Mouse (Mus musculus) Patski (cell line): ENCODE data around the gene Cpsf6. TPM values are rescaled to one million over a fixed set of nuclear protein-coding genes. Genes with fewer than 3 reads are reported as not detected.

Experiments
- ATAC-seq: fragments of 100-300 bp; one replicate; pipeline ENCODE4 v1.8.0; 2021
- CTCF ChIA-PET: fragments of 350-600 bp; sonication (Branson Sonifier 250); formaldehyde crosslinking; loops from one replicate; lab custom pipeline; 2022; ENCODE audit warnings: inconsistent platforms; lab: Charles Lee
- POLR2A ChIA-PET: fragments of 350-600 bp; sonication (Branson Sonifier 250); formaldehyde crosslinking; loops from one replicate; lab custom pipeline; 2022; ENCODE audit warnings: antibody characterized with exemption, inconsistent platforms; lab: Charles Lee
- DNase-seq: peaks from one replicate; pipeline ENCODE4 v3.0.0-alpha.2; 2011; ENCODE audit warnings: low read depth, low spot score
- H3K27me3 ChIP-seq: fragments of 371-371 bp; one replicate; pipeline ENCODE4 v1.5.1; 2021
- CTCF ChIP-seq: fragments of 100-300 bp; IDR thresholded peaks from one replicate; pipeline ENCODE4 v1.5.1; 2021
- in situ Hi-C: fragments of 300-500 bp; cut with MboI; formaldehyde crosslinking; loops from 3 replicates; pipeline ENCODE4 v1.11.1; 2018; ENCODE audit warnings: low pct_unique_long_range_greater_than_20kb, mixed read lengths
- polyA plus RNA-seq: library from polyadenylated mRNA; unstranded; gene quantifications from one replicate; pipeline ENCODE4 v1.2.3, GENCODE M21; 2021

The Cpsf6 gene
- polyA plus RNA-seq, 1 experiment from 2014 or later: 75.0 TPM

DNA sequence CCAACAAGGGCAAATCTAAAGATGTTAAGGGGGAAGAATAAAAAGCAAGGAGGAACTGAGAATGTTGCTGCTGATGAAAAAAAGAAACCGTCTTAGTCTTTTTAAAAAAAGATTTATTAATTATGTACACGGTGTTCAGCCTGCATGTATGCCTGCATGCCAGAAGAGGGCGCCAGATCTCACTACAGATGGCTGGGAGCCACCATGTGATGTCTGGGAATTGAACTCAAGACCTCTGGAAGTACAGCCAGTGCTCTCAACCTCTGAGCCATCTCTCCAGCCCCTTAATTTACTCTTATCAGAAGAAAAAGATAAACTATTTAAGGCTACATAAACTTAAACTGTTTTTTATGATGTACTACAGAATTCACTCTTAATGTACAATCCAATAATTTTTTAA lies 16.7 kb downstream of the Cpsf6 start:
- ChIA-PET POLR2A (no interaction called here), CTCF (no interaction called here)
- no peaks in the 10 kb centered on the region for H3K27me3 ChIP-seq
- no peak for DNase-seq
- TF ChIP-seq CTCF: peak; percentile 86
- in situ Hi-C loops: no loop called here
- ATAC-seq: no peak

DNA sequence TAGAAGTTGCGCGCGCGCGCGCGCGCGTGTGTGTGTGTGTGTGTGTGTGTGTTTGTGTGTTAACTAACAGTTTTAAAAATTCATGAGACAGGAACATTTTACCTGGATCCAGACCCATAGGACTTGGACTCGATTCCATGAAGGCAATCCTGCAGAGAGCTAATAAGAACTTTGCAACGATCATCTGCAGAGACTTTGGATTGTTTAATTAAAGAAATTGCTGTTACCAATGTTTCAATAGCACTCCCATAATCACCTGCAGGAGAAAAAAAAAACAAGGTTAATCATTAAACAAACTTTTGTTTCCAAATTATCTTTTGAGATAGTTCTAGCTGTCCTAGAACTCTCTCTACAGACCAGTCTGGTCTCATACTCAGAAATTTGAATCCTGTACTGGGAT lies 20.9 kb downstream of the Cpsf6 start:
- in situ Hi-C loops: no loop called here
- no peaks in the 10 kb centered on the region for H3K27me3 ChIP-seq
- POLR2A ChIA-PET: interaction anchor here (0.6 kb wide), 1 partner anchor 35 kb away, joined by 3 read pairs; no protein-coding TSS in a partner anchor
- DNase-seq: no peak
- ATAC-seq: no peak
- no peak for TF ChIP-seq CTCF
- CTCF ChIA-PET: interaction anchor here (1.0 kb wide), 1 partner anchor 11 kb away, joined by 3 read pairs; no protein-coding TSS in a partner anchor

DNA sequence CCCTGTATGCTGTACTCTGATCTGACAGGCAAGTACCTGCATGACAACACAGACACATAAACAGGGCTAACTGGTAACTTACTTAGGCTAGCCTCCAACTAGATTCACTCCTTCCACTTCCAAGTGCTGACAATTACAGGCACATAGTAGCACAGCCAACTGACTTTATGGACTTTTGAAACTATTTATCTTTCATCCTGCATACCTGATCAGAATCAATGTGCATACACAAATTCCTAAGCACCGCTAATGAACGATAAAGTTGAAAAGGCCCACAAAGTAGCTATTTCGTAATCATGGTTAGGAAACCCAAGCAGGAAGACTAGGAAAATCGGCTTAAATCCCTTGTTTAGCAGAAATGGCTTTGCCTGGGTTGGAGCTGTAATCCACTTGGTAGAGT lies 36.8 kb downstream of the Cpsf6 start:
- CTCF ChIA-PET: interaction anchor here (1.3 kb wide), 1 partner anchor 11 kb away, joined by 3 read pairs; no protein-coding TSS in a partner anchor
- H3K27me3 ChIP-seq: no peaks in the 10 kb centered on the region
- in situ Hi-C loops: loop anchor here (25.0 kb wide), 1 partner anchor 281 kb away; the partner anchor contains the start of gene Cct2
- ATAC-seq (no peak), DNase-seq (no peak)
- POLR2A ChIA-PET: no interaction called here
- TF ChIP-seq CTCF: no peak

DNA sequence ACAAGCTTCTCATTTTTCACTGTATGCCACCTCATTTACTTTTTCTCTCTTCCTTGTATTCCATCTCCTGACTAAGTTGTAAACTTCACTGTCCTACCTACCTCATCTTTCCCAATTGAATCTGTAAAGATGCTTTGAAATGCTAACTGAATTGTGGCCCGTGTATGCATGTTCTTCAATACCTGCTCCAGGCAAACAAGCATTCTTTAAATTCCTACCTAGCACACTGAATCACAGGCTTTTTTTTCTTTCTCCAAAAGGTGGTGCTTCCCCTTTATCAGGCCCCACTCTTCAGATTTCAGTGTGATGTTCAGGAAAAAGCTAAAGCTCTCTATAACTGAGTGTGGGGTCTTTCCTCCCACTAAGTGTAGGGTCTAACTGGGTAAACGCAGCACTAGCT lies 37.4 kb downstream of the Cpsf6 start:
- ChIA-PET POLR2A (no interaction called here), CTCF (interaction anchor here (1.3 kb wide), 1 partner anchor 11 kb away, joined by 3 read pairs; no protein-coding TSS in a partner anchor)
- no peak for ATAC-seq
- no peak for DNase-seq
- no peak for TF ChIP-seq CTCF
- no peaks in the 10 kb centered on the region for H3K27me3 ChIP-seq
- in situ Hi-C loops: loop anchor here (25.0 kb wide), 1 partner anchor 280 kb away; the partner anchor contains the start of gene Cct2

DNA sequence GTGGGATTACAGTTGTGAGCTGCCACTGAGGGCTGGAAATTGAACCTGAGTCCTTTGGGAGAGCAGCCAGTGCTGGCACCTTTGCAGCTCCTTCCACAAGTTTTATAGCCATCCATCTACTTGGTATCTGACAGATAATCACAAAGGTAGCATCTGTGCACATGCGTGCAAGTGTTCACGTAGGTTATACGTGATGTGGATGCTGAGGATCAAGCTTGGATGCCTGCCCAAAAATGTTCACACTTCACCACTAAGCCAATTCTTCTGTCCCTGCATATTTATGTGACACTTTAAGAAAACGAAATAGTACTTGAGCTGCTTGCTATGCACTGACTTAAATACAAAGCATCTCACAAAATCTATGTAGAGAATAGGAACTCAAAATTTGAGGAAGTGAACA lies 38.8 kb downstream of the Cpsf6 start:
- in situ Hi-C loops: loop anchor here (25.0 kb wide), 1 partner anchor 279 kb away; the partner anchor contains the start of gene Cct2
- POLR2A ChIA-PET: interaction anchor here (0.7 to 1.0 kb wide), 2 partner anchors 8 to 94 kb away, joined by 3 to 4 read pairs; no protein-coding TSS in a partner anchor
- ATAC-seq: no peak
- CTCF ChIA-PET: interaction anchor here (1.2 to 2.3 kb wide), 2 partner anchors 11 to 94 kb away, joined by 3 to 10 read pairs; no protein-coding TSS in a partner anchor
- no peak for TF ChIP-seq CTCF
- DNase-seq: no peak
- no peaks in the 10 kb centered on the region for H3K27me3 ChIP-seq

DNA sequence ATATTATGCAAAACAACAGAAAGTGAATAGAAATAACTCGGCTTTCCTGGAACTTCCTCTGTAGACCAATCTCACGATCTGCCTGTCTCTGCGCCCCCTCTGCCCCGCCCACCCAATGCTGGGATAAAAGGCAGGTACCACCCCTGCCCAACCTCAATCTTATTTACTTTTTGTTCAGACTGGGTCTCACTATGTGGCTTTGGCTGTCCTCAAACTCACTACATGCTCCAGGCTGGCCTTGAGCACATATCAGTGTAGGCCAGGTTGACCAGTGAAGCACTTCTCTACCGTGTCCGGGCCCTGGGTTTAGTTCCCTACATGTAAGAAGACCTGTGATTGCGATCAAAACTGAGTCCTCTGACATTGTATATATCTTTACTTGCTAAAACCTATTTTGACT lies 40.6 kb downstream of the Cpsf6 start:
- ChIA-PET CTCF (no interaction called here), POLR2A (interaction anchor here (0.6 kb wide), 1 partner anchor 143 kb away, joined by 3 read pairs; no protein-coding TSS in a partner anchor)
- no peak for TF ChIP-seq CTCF
- no peaks in the 10 kb centered on the region for H3K27me3 ChIP-seq
- no peak for ATAC-seq
- in situ Hi-C loops: loop anchor here (25.0 kb wide), 1 partner anchor 277 kb away; the partner anchor contains the start of gene Cct2
- no peak for DNase-seq

DNA sequence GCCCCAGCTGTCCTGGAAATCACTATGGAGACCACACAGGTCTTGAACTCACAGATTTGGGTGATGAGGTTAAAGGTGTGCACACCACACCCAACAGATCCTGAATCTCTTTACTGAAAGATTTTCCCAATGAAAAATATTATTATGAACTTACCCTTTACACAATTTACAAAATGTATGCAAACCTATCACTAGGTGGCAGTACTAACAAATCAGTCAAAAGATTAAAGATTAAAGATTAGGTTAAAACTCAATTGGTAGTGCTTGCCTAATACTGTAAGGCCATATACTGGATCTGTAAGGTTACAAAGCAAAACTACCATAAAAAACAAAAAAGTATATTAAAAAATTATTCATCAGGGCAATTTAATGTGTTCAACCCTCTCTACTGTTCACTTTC lies 41.9 kb downstream of the Cpsf6 start:
- no peaks in the 10 kb centered on the region for H3K27me3 ChIP-seq
- in situ Hi-C loops: loop anchor here (25.0 kb wide), 1 partner anchor 276 kb away; the partner anchor contains the start of gene Cct2
- ChIA-PET POLR2A (no interaction called here), CTCF (no interaction called here)
- DNase-seq (no peak), ATAC-seq (no peak)
- TF ChIP-seq CTCF: peak; percentile 27

DNA sequence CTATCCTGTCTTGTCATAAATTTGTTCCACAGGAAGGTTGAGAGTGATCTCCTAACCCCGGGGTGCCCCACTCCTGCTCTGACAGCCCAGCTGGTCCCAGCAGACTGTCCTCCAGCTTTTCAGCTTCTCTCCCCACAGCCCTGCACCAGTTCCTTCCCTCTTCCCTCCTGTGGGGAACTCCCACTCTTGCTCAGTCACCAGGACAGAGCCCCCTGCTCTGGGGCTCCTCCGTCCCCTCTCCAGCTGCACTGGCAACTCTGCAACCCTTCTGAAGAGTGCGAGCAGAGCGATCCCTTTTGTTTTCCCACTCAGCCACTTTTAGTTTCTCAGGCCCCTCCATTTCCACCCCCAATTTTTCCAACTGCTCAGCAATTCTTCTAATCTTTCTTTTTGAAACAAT lies 44.2 kb downstream of the Cpsf6 start:
- DNase-seq (no peak), ATAC-seq (no peak)
- TF ChIP-seq CTCF: no peak
- H3K27me3 ChIP-seq: no peaks in the 10 kb centered on the region
- CTCF ChIA-PET: interaction anchor here (1.3 to 2.0 kb wide), 2 partner anchors 13 to 17 kb away, joined by 3 to 9 read pairs; no protein-coding TSS in a partner anchor
- in situ Hi-C loops: loop anchor here (25.0 kb wide), 1 partner anchor 273 kb away; the partner anchor contains the start of gene Cct2
- POLR2A ChIA-PET: interaction anchor here (0.7 kb wide), 2 partner anchors 95 to 472 kb away, joined by 3 to 5 read pairs; no protein-coding TSS in a partner anchor

DNA sequence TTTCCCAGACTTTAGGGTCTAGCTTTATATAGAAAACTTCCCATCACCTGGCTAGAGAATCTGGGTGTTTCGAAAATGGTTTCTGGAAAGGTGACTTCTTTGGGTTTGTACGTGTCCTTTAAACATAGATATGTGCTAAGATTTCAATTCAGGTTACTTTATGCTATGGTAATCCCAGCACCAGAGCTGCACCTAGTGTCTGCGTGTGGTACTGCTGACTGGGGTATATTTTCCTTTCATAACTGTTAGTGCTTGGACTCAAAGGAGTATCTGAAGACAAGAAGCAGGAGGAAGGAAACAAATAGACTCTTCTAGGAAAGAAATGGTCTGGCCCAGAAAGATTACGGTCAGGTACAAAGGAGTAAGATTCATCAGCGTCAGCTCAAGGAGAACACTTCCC lies 49.3 kb downstream of the Cpsf6 start:
- ChIA-PET CTCF (interaction anchor here (1.9 kb wide), 1 partner anchor 10 kb away, joined by 10 read pairs; no protein-coding TSS in a partner anchor), POLR2A (no interaction called here)
- H3K27me3 ChIP-seq: no peaks in the 10 kb centered on the region
- ATAC-seq (peak; percentile 54), DNase-seq (no peak)
- TF ChIP-seq CTCF: peak; percentile 53
- in situ Hi-C loops: loop anchor here (25.0 kb wide), 1 partner anchor 268 kb away; the partner anchor contains the start of gene Cct2

DNA sequence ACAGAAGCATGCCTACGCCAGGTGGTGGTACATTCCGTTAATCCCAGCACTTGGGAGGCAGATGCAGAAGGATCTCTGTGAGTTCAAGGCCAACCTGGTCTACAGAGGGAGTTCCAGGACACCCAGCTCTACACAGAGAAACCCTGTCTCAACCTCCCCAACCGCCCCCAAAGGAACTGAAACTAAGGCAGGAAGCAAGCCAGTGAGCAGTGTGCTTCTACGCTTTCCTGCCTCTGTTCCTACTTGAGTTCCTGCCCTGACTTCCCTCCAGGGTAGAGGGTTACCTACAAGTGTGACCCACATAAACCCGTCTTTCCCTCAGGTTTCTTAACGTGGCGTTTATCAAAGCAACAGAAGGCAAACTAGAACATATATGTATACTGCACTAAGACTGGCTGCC lies 56.0 kb downstream of the Cpsf6 start:
- CTCF ChIA-PET: interaction anchor here (0.7 kb wide), 1 partner anchor 11 kb away, joined by 3 read pairs; no protein-coding TSS in a partner anchor
- no peaks in the 10 kb centered on the region for H3K27me3 ChIP-seq
- POLR2A ChIA-PET: no interaction called here
- ATAC-seq (no peak), DNase-seq (no peak)
- TF ChIP-seq CTCF: no peak
- in situ Hi-C loops: no loop called here

DNA sequence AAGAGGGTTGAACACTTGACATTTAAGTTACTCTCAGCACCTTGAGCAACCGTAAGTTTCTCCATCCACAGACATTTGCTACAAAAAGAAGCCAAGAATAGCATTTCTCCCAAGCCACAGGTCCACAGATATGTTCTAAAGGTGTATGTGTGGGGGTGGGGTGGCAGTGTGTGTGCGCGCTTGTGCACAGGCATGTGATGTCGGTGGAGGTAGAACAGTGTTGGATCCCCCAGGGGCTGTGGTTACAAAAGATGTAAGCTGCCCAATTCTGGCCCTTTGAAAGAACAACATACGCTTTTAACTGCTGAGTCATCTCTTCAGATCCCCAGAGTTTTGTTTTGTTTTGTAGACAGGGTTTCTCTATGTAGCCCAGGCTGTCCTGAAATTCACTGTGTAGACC lies 57.2 kb downstream of the Cpsf6 start:
- TF ChIP-seq CTCF: no peak
- in situ Hi-C loops: no loop called here
- ChIA-PET POLR2A (no interaction called here), CTCF (no interaction called here)
- no peak for ATAC-seq
- DNase-seq: no peak
- no peaks in the 10 kb centered on the region for H3K27me3 ChIP-seq
